Mouse (Mus musculus) hindbrain, embryonic 13.5 days (tissue): ENCODE measurements around the gene Rps11. TPM values are rescaled to one million over a fixed set of nuclear protein-coding genes. Genes with fewer than 3 reads are reported as not detected.
"Not testable (repeated sequence)": the region's sequence is repeated elsewhere in the genome, so short reads cannot be mapped to it uniquely, and the experiment has no call there.

ENCODE experiments used
- ATAC-seq: fragments of 200-750 bp; cut with Nextera tagmentation; 2 replicates; pipeline ENCODE4 v1.8.0; 2017; ENCODE audit warnings: moderate TSS enrichment; ENCODE audit not compliant: low FRiP score
- H3K27ac ChIP-seq: fragments of 300-500 bp; sonication (generic); 2 replicates; pipeline ENCODE4 v1.5.1; 2015; ENCODE audit warnings: inconsistent platforms, mild to moderate bottlenecking, moderate library complexity
- H3K27me3 ChIP-seq: fragments of 300-500 bp; sonication (generic); 2 replicates; pipeline ENCODE4 v1.6.1; 2015; ENCODE audit warnings: mild to moderate bottlenecking, inconsistent platforms
- H3K36me3 ChIP-seq: fragments of 300-500 bp; sonication (generic); 2 replicates; pipeline ENCODE4 v1.6.1; 2015; ENCODE audit warnings: mild to moderate bottlenecking, inconsistent platforms
- H3K4me1 ChIP-seq: fragments of 300-500 bp; sonication (generic); replicated peaks from 2 replicates; pipeline ENCODE4 v1.6.1; 2015; ENCODE audit warnings: inconsistent platforms
- H3K4me2 ChIP-seq: fragments of 300-500 bp; sonication (generic); 2 replicates; pipeline ENCODE4 v1.6.1; 2015; ENCODE audit warnings: inconsistent platforms, mild to moderate bottlenecking, moderate library complexity
- H3K4me3 ChIP-seq: fragments of 300-500 bp; sonication (generic); 2 replicates; pipeline ENCODE4 v1.5.1; 2015; ENCODE audit warnings: mild to moderate bottlenecking, inconsistent platforms
- H3K9ac ChIP-seq: fragments of 300-500 bp; sonication (generic); 2 replicates; pipeline ENCODE4 v1.6.1; 2015; ENCODE audit warnings: mild to moderate bottlenecking, inconsistent platforms
- H3K9me3 ChIP-seq: fragments of 300-500 bp; sonication (generic); 2 replicates; pipeline ENCODE4 v1.6.1; 2016; ENCODE audit warnings: inconsistent platforms
- WGBS: fragments of 180-500 bp; shearing (Covaris S2); methylation state at CpG from one replicate; pipeline ENCODE4 v1.1.7; 2015; 5-methylcytosine and 5-hydroxymethylcytosine counted together
- polyA plus RNA-seq: library from polyadenylated mRNA; unstranded; fragments of >200 nt; fragmentation: Nextera tagmentation; extraction: Ambion mirVana; gene quantifications from 2 replicates; pipeline ENCODE4 v1.2.1, GENCODE M21; 2015

Gene Rps11
- 994 and 999 TPM in 2 replicates for polyA plus RNA-seq

GRCm38 (mm10) chr7:45124224-45125143 is at the start of gene Rps11:
TSS of gene Rps11 (minus strand) at chr7:45124439.
- Histone ChIP-seq H3K27ac (peak within 1 kb of the TSS; percentile 92), H3K4me2 (peak within 1 kb of the TSS; percentile 94), H3K9ac (peak within 1 kb of the TSS; percentile 99), H3K36me3 (peaks cover 62% of the 10 kb centered on the region), H3K9me3 (no peaks in the 10 kb centered on the region), H3K4me3 (peak within 1 kb of the TSS; percentile 94), H3K4me1 (peaks cover 58% of the 10 kb centered on the region), H3K27me3 (no peaks in the 10 kb centered on the region)
- ATAC-seq: peak; percentile 86
- under 1% methylated on average over 59 of the region's 59 CpGs for WGBS

GRCm38 (mm10) chr7:45173772-45174171 is 49.5 kb upstream of the Rps11 start:
- not testable (repeated sequence) for H3K36me3 ChIP-seq, H3K9ac ChIP-seq, H3K9me3 ChIP-seq, H3K4me2 ChIP-seq, H3K27ac ChIP-seq, H3K4me3 ChIP-seq, ATAC-seq
- Histone ChIP-seq H3K27me3 (peaks cover 97% of the 10 kb centered on the region), H3K4me1 (peaks cover 19% of the 10 kb centered on the region)
- 55% methylated on average over 1 of the region's 1 CpGs for WGBS

GRCm38 (mm10) chr7:45172974-45173373 is 48.7 kb upstream of the Rps11 start:
- no peak overlapping the region for H3K27ac ChIP-seq
- ATAC-seq: no peak
- no peaks in the 10 kb centered on the region for H3K36me3 ChIP-seq
- H3K9ac ChIP-seq: no peak overlapping the region
- H3K4me3 ChIP-seq: no peak overlapping the region
- WGBS: 58% methylated on average over 7 of the region's 7 CpGs
- H3K4me2 ChIP-seq: no peak overlapping the region
- peaks cover 27% of the 10 kb centered on the region for H3K4me1 ChIP-seq
- H3K9me3 ChIP-seq: 0 out of 2 replicates have a peak, but pooled peaks cover 5% of the 10 kb centered on the region
- peaks cover 97% of the 10 kb centered on the region for H3K27me3 ChIP-seq

- no peak overlapping the region for H3K4me3 ChIP-seq
- WGBS: 88% methylated on average over 3 of the region's 3 CpGs
- no peak for ATAC-seq
Observed at GRCm38 (mm10) chr7:45169495-45169894, 45.3 kb upstream of the Rps11 start.

GRCm38 (mm10) chr7:45168656-45169055 is 44.4 kb upstream of the Rps11 start:
- H3K9me3 ChIP-seq: 0 out of 2 replicates have a peak, but pooled peaks cover 5% of the 10 kb centered on the region
- H3K36me3 ChIP-seq: no peaks in the 10 kb centered on the region
- peaks cover 26% of the 10 kb centered on the region for H3K4me1 ChIP-seq
- H3K4me3 ChIP-seq: peak overlapping the region; percentile 17
- no peak; the same call in 1 of the 2 replicates for ATAC-seq
- whole genome bisulfite sequencing: 4% methylated on average over 24 of the region's 24 CpGs
- peak overlapping the region; percentile 39 for H3K9ac ChIP-seq
- H3K27me3 ChIP-seq: peaks cover 97% of the 10 kb centered on the region
- peak overlapping the region; percentile 36 for H3K4me2 ChIP-seq
- no peak overlapping the region for H3K27ac ChIP-seq

More at GRCm38 (mm10) chr7:45169495-45169894, 45.3 kb upstream of the Rps11 start:
- H3K4me1 ChIP-seq: peaks cover 20% of the 10 kb centered on the region
- H3K27ac ChIP-seq: no peak overlapping the region
- 0 out of 2 replicates have a peak, but pooled peaks cover 5% of the 10 kb centered on the region for H3K9me3 ChIP-seq
- H3K9ac ChIP-seq: no peak overlapping the region
- peaks cover 97% of the 10 kb centered on the region for H3K27me3 ChIP-seq
- no peaks in the 10 kb centered on the region for H3K36me3 ChIP-seq
- no peak overlapping the region for H3K4me2 ChIP-seq

GRCm38 (mm10) chr7:45167761-45168445 is 43.7 kb upstream of the Rps11 start:
- Histone ChIP-seq H3K4me1 (peaks cover 27% of the 10 kb centered on the region), H3K36me3 (no peaks in the 10 kb centered on the region), H3K4me2 (0 out of 2 replicates have a peak overlapping the region, but pooled peaks have one; percentile 11), H3K9ac (peak overlapping the region; percentile 39), H3K9me3 (0 out of 2 replicates have a peak, but pooled peaks cover 5% of the 10 kb centered on the region), H3K27me3 (peaks cover 99% of the 10 kb centered on the region), H3K27ac (no peak overlapping the region), H3K4me3 (0 out of 2 replicates have a peak overlapping the region, but pooled peaks have one; percentile 5)
- WGBS: 2% methylated on average over 19 of the region's 19 CpGs
- ATAC-seq: no peak

- no peak overlapping the region for H3K27ac ChIP-seq
- H3K4me1 ChIP-seq: peaks cover 35% of the 10 kb centered on the region
Observed at GRCm38 (mm10) chr7:45166950-45167401, 42.7 kb upstream of the Rps11 start.

GRCm38 (mm10) chr7:45165701-45166100 is 41.5 kb upstream of the Rps11 start:
- H3K27ac ChIP-seq: no peak overlapping the region
- H3K27me3 ChIP-seq: peaks cover 85% of the 10 kb centered on the region
- no peak overlapping the region for H3K9ac ChIP-seq
- WGBS: 39% methylated on average over 11 of the region's 11 CpGs
- H3K4me2 ChIP-seq: no peak overlapping the region
- no peak overlapping the region for H3K4me3 ChIP-seq
- H3K4me1 ChIP-seq: peaks cover 36% of the 10 kb centered on the region
- 0 out of 2 replicates have a peak, but pooled peaks cover 5% of the 10 kb centered on the region for H3K9me3 ChIP-seq
- no peak for ATAC-seq
- H3K36me3 ChIP-seq: peaks cover 3% of the 10 kb centered on the region; the same call in 1 of the 2 replicates

More at GRCm38 (mm10) chr7:45166950-45167401, 42.7 kb upstream of the Rps11 start:
- Histone ChIP-seq H3K36me3 (no peaks in the 10 kb centered on the region), H3K9ac (no peak overlapping the region), H3K4me3 (no peak overlapping the region), H3K4me2 (no peak overlapping the region), H3K27me3 (peaks cover 97% of the 10 kb centered on the region), H3K9me3 (0 out of 2 replicates have a peak, but pooled peaks cover 5% of the 10 kb centered on the region)
- ATAC-seq: no peak
- 26% methylated on average over 10 of the region's 10 CpGs for WGBS

GRCm38 (mm10) chr7:45164833-45165232 is 40.6 kb upstream of the Rps11 start:
- H3K27ac ChIP-seq: no peak overlapping the region
- peaks cover 76% of the 10 kb centered on the region for H3K27me3 ChIP-seq
- no peak for ATAC-seq
- H3K9ac ChIP-seq: no peak overlapping the region
- 67% methylated on average over 5 of the region's 5 CpGs for WGBS
- 0 out of 2 replicates have a peak, but pooled peaks cover 5% of the 10 kb centered on the region for H3K9me3 ChIP-seq
- H3K4me3 ChIP-seq: no peak overlapping the region
- H3K36me3 ChIP-seq: peaks cover 11% of the 10 kb centered on the region
- H3K4me2 ChIP-seq: no peak overlapping the region
- H3K4me1 ChIP-seq: peaks cover 36% of the 10 kb centered on the region

- Histone ChIP-seq H3K9ac (peak within 1 kb of the TSS; percentile 61), H3K36me3 (peaks cover 20% of the 10 kb centered on the region), H3K27ac (no peak within 1 kb of the TSS), H3K9me3 (no peaks in the 10 kb centered on the region), H3K4me2 (peak within 1 kb of the TSS; percentile 56), H3K4me1 (peaks cover 35% of the 10 kb centered on the region), H3K27me3 (peaks cover 67% of the 10 kb centered on the region), H3K4me3 (peak within 1 kb of the TSS; percentile 36)
- 2% methylated on average over 38 of the region's 41 CpGs for WGBS
- no peak for ATAC-seq
Observed at GRCm38 (mm10) chr7:45163735-45164490, 39.7 kb upstream of the Rps11 start, which contains the start of gene Slc17a7. TSS of gene Slc17a7 (plus strand) at chr7:45163949.

GRCm38 (mm10) chr7:45162996-45163615 is 38.9 kb upstream of the Rps11 start:
- H3K9me3 ChIP-seq: no peaks in the 10 kb centered on the region
- no peak overlapping the region for H3K27ac ChIP-seq
- no peak overlapping the region; the same call in 1 of the 2 replicates for H3K4me3 ChIP-seq
- no peak for ATAC-seq
- H3K4me1 ChIP-seq: peaks cover 27% of the 10 kb centered on the region
- H3K9ac ChIP-seq: no peak overlapping the region
- 74% methylated on average over 9 of the region's 9 CpGs for WGBS
- H3K4me2 ChIP-seq: no peak overlapping the region
- H3K27me3 ChIP-seq: peaks cover 59% of the 10 kb centered on the region
- peaks cover 28% of the 10 kb centered on the region for H3K36me3 ChIP-seq
